Mouse (Mus musculus): ENCODE data around the gene Slamf7.

GRCm38 (mm10) chr1:171606656-171607055 is 46.2 kb downstream of the Slamf7 start:
- TF ChIP-seq CTCF (conservative IDR thresholded peaks at IDR 0.05; ENCODE audit: low read length) (no peak), NANOG (IDR thresholded peaks at IDR 0.05; ENCODE audit: borderline replicate concordance, low read length) (no peak)
